In genomic region chr17:50425531-50425930, GRCm38 (mm10) we compare ENCODE assay signal across 1 mouse cellular context.
A peak's percentile ranks its signal among the peaks of the same experiment; 100 is the strongest.
TF ChIP-seq lines count a peak whose summit lies in the region.

No protein-coding gene starts in this region.

TF ChIP-seq in MEL, 35 proteins besides CTCF, POLR2A, EP300 and RAD21 (continued from another document):
- peak; percentile 61 for TF ChIP-seq NELFE (IDR thresholded peaks at IDR 0.05; ENCODE audit: low read depth, low read length)
- no peak for TF ChIP-seq CHD2 (IDR thresholded peaks at IDR 0.05; ENCODE audit: low read length)
- TF ChIP-seq JUND (IDR thresholded peaks at IDR 0.05; ENCODE audit: low read depth, low read length), result no peak
- TF ChIP-seq MXI1 (IDR thresholded peaks at IDR 0.05; ENCODE audit: low read depth, low read length), result peak; percentile 60; the same call in 1 of the 2 replicates
TF ChIP-seq in MEL: peak in this region for 13.
